Mouse (Mus musculus) heart, adult 18-20 months (tissue): ENCODE results near the gene Gjd3. TPM values are rescaled to one million over a fixed set of nuclear protein-coding genes. Genes with fewer than 3 reads are reported as not detected.
"Not testable (repeated sequence)": the region's sequence is repeated elsewhere in the genome, so short reads cannot be mapped to it uniquely, and the experiment has no call there.

Experiments
- DNase-seq, 2 experiments: peaks; one replicate each; pipeline ENCODE4 v3.0.0; 2021 to 2022; ENCODE audit warnings: mixed read lengths in 1 of 2
- long read RNA-seq, 2 experiments: library from polyadenylated mRNA; stranded (forward); transcript quantifications; one replicate each; pipeline ENCODE4 v2.0.0; 2021
- total RNA-seq, 2 experiments: library from RNA; stranded (reverse); gene quantifications; 2 replicates each; pipeline ENCODE4 v1.2.3; 2021

The Gjd3 gene
- total RNA-seq = under 1 TPM; 0.36 to 0.45 TPM
- long read RNA-seq, experiment 1 = 0 reads
- long read RNA-seq, experiment 2 = 0 reads

GRCm38 (mm10) chr11:98982773-98983133 is at the start of gene Gjd3:
Gjd3 (minus strand) TSS chr11:98983016.
- no peak for DNase-seq

GRCm38 (mm10) chr11:99026899-99027440 is 44.2 kb upstream of the Gjd3 start:
- no peak for DNase-seq

- no peak for DNase-seq
Measured at GRCm38 (mm10) chr11:99025878-99026277, 43.1 kb upstream of the Gjd3 start.

- peak in 1 of 2 experiments; percentile 13 for DNase-seq
Measured at GRCm38 (mm10) chr11:99024468-99025134, 41.8 kb upstream of the Gjd3 start.

- peak; percentile 97 to 100 for DNase-seq
Measured at GRCm38 (mm10) chr11:99023500-99024467, 41.0 kb upstream of the Gjd3 start, which contains the start of gene Top2a. Top2a (minus strand) TSS chr11:99024189.

GRCm38 (mm10) chr11:99023094-99023493 is 40.3 kb upstream of the Gjd3 start:
- DNase-seq = no peak

GRCm38 (mm10) chr11:99022384-99022933 is 39.6 kb upstream of the Gjd3 start:
- DNase-seq = no peak

GRCm38 (mm10) chr11:99019844-99020243 is 37.0 kb upstream of the Gjd3 start:
- no peak for DNase-seq

- DNase-seq = no peak
Measured at GRCm38 (mm10) chr11:99013856-99014255, 31.0 kb upstream of the Gjd3 start.

GRCm38 (mm10) chr11:99010706-99011105 is 27.9 kb upstream of the Gjd3 start:
- no peak for DNase-seq

GRCm38 (mm10) chr11:99010124-99010523 is 27.3 kb upstream of the Gjd3 start:
- DNase-seq = no peak

GRCm38 (mm10) chr11:99006788-99007187 is 24.0 kb upstream of the Gjd3 start:
- DNase-seq = no peak

- DNase-seq = no peak
Measured at GRCm38 (mm10) chr11:98999243-98999642, 16.4 kb upstream of the Gjd3 start.

- DNase-seq = no peak
Measured at GRCm38 (mm10) chr11:98998776-98999175, 16.0 kb upstream of the Gjd3 start.

GRCm38 (mm10) chr11:98997659-98998058 is 14.8 kb upstream of the Gjd3 start:
- DNase-seq = no peak

GRCm38 (mm10) chr11:98995987-98996386 is 13.2 kb upstream of the Gjd3 start:
- peak; percentile 58 to 65 for DNase-seq

GRCm38 (mm10) chr11:98990866-98991265 is 8.1 kb upstream of the Gjd3 start:
- DNase-seq = no peak

- DNase-seq = not testable (repeated sequence)
Measured at GRCm38 (mm10) chr11:98988260-98988659, 5.4 kb upstream of the Gjd3 start.

- DNase-seq = peak; percentile 70 to 77
Measured at GRCm38 (mm10) chr11:98985542-98985941, 2.7 kb upstream of the Gjd3 start.

GRCm38 (mm10) chr11:98983551-98983950 is 735 bp upstream of the Gjd3 start:
- no peak for DNase-seq

- DNase-seq = peak in 1 of 2 experiments; percentile 70
Measured at GRCm38 (mm10) chr11:98981997-98982772, 631 bp downstream of the Gjd3 start.
